Mouse (Mus musculus): ENCODE measurements around the gene Hibch. TPM values are rescaled to one million over a fixed set of nuclear protein-coding genes. Genes with fewer than 3 reads are reported as not detected.

The Hibch gene
- total RNA-seq, 2 experiments from 2014 or later, result 51.9 to 98.5 TPM

Other genes with a start within 250 kb of the Hibch start
- gene Nemp2, start 214.2 kb upstream of the Hibch start, total RNA-seq (2015), result 10.4 and 11.1 TPM in 2 replicates
- gene Nemp2, start 214.2 kb upstream of the Hibch start, total RNA-seq (2017), result 6.5 and 11.2 TPM in 2 replicates
- gene Mfsd6, start 117.5 kb upstream of the Hibch start, total RNA-seq (2015), result 5.4 and 6.2 TPM in 2 replicates
- 3.5 and 5.0 TPM in 2 replicates for gene Mfsd6, start 117.5 kb upstream of the Hibch start, total RNA-seq (2017)
- 9.8 and 14.7 TPM in 2 replicates for gene Inpp1, start 27.2 kb upstream of the Hibch start, total RNA-seq (2015)
- gene Inpp1, start 27.2 kb upstream of the Hibch start, total RNA-seq (2017), result 8.5 and 23.8 TPM in 2 replicates
- gene 1700019D03Rik, start 175.2 kb downstream of the Hibch start, total RNA-seq (2015), result 0.17 and 0.20 TPM in 2 replicates
- 0.10 and 0.17 TPM in 2 replicates for gene 1700019D03Rik, start 175.2 kb downstream of the Hibch start, total RNA-seq (2017)
- gene Mstn, start 216.7 kb downstream of the Hibch start, total RNA-seq (2015), result not detected in 2 replicates
- gene Mstn, start 216.7 kb downstream of the Hibch start, total RNA-seq (2017), result not detected in 2 replicates